Mouse (Mus musculus): ENCODE data around the gene Hist4h4. TPM values are rescaled to one million over a fixed set of nuclear protein-coding genes. Genes with fewer than 3 reads are reported as not detected.

The Hist4h4 gene
- total and polyA plus RNA-seq, 3 experiments, result 0.16 to 78.2 (median 3.6) TPM

DNA sequence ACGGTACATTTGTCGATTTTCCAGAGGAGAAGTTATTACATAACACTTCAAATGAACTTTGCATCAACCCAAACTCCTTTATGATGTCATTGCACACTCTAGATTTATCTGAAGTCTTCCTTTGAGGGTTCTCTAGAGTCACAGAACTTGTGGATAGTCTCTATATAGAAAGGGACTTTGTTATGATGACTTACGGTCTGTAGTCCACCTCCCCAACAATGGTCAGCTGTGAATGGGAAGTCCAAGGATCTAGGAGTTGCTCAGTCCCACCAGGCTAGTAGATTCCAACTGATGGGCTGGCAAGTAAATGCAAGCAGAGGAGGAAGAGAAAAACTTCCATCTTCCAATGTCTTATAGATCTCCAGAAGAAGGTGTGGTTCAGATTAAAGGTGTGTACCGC lies 24.5 kb upstream of the Hist4h4 start:
- TF ChIP-seq ELF1 (IDR thresholded peaks at IDR 0.05; ENCODE audit: low read depth, low read length), result no peak
- TF ChIP-seq ZC3H11A (IDR thresholded peaks at IDR 0.05; ENCODE audit: low read depth, low read length), result no peak
- no peak for TF ChIP-seq ZKSCAN1 (IDR thresholded peaks at IDR 0.05; ENCODE audit: borderline replicate concordance, low read depth, low read length)
- no peak; the same call in 1 of the 2 replicates for TF ChIP-seq POLR2AphosphoS2 (IDR thresholded peaks at IDR 0.05; ENCODE audit: low read depth, low read length)
- TF ChIP-seq KAT2A (IDR thresholded peaks at IDR 0.05; ENCODE audit: insufficient replicate concordance, low read length), result no peak

DNA sequence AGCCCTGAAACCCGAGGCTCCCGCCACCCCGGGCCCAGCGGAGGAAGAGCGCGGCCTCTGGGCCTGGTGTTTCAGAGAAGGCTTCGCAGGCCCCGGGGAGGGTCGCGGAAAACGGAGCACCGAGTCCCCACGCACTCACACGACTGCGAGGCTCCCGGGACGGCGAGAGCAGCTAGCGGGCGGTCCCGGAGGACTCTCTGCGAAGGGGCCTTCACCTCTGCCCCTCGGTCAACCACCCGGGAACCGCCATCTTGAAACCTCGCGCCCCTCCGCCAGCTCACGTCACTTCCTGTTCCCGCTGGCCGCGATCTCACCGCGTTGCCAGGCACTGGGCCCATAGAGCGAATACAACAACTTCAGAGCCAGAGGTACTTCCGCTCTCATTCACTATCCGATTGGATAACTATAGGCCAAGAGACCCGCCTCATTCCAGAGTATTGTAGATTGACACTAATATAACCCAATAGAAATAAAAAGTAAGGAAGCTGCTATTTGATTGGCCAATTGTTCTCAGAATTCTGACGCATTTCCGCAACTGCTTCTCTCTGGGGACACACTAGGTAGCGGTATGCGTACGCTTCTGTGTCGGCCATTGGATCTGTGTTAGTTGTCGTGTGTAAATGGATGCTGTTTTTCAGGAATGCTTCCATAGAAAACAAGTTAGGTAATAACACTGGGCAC lies 23.8 kb upstream of the Hist4h4 start, which contains the start of gene Wbp11:
Gene Wbp11, minus strand, starts transcription at position 353 of the 681 bp plus-strand sequence.
- H3K4me2 ChIP-seq (ENCODE audit: insufficient read depth, low read depth, poor library complexity, severe bottlenecking), result peak within 1 kb of the TSS; percentile 100
- H3K9me3 ChIP-seq (replicated peaks; ENCODE audit: low read length), result no peaks in the 10 kb centered on the region
- in situ Hi-C loops (cut with MboI; ENCODE audit: low pct_ligation_motif_present, low pct_unique_long_range_greater_than_20kb, low sequenced_read_pairs), result no loop called here
- no peak; the same call in 1 of the 2 replicates for TF ChIP-seq GABPA (IDR thresholded peaks at IDR 0.05; ENCODE audit: insufficient replicate concordance, low read depth, low read length)
- TF ChIP-seq SIN3A (IDR thresholded peaks at IDR 0.05; ENCODE audit: low read length), result peak; percentile 91
- TF ChIP-seq ZNF384 (IDR thresholded peaks at IDR 0.05; ENCODE audit: low read depth, low read length), result no peak
- peak; percentile 89 for TF ChIP-seq POLR2A (IDR thresholded peaks at IDR 0.05; ENCODE audit: low read depth, low read length)
- no peak for TF ChIP-seq CTCF (conservative IDR thresholded peaks at IDR 0.05 in 1 of 2, IDR thresholded peaks at IDR 0.05 in 1 of 2; ENCODE audit: low read depth in 2 of 2, low read length in 2 of 2)
- 0 out of 2 replicates have a peak, but pooled peaks have one; percentile 41 for TF ChIP-seq JUN (IDR thresholded peaks at IDR 0.05; ENCODE audit: insufficient read depth, low read depth, low read length)
- peak; percentile 96 for TF ChIP-seq POLR2AphosphoS2 (IDR thresholded peaks at IDR 0.05; ENCODE audit: low read depth, low read length)
- TF ChIP-seq IRF4 (IDR thresholded peaks at IDR 0.05; ENCODE audit: low read depth, low read length), result peak; percentile 67; the same call in 1 of the 2 replicates
- peak; percentile 76; the same call in 1 of the 2 replicates for TF ChIP-seq MAZ (IDR thresholded peaks at IDR 0.05; ENCODE audit: low read depth, low read length)
- TF ChIP-seq ELF1 (IDR thresholded peaks at IDR 0.05; ENCODE audit: low read depth, low read length), result peak; percentile 89
- no peak for TF ChIP-seq PAX5 (IDR thresholded peaks at IDR 0.05; ENCODE audit: low read length)
- peak; percentile 91 for TF ChIP-seq HCFC1 (IDR thresholded peaks at IDR 0.05; ENCODE audit: low read depth, low read length)
- TF ChIP-seq UBTF (IDR thresholded peaks at IDR 0.05; ENCODE audit: low read depth, low read length), result peak; percentile 64; the same call in 1 of the 2 replicates
- TF ChIP-seq TCF12 (IDR thresholded peaks at IDR 0.05; ENCODE audit: low read depth, low read length), result peak; percentile 92
- TF ChIP-seq MAFK (IDR thresholded peaks at IDR 0.05; ENCODE audit: insufficient replicate concordance, low read length), result no peak
- no peak for TF ChIP-seq ZKSCAN1 (IDR thresholded peaks at IDR 0.05; ENCODE audit: borderline replicate concordance, low read depth, low read length)
- peak; percentile 93 for TF ChIP-seq KAT2A (IDR thresholded peaks at IDR 0.05; ENCODE audit: insufficient replicate concordance, low read length)
- peak; percentile 95 for TF ChIP-seq TBP (conservative IDR thresholded peaks at IDR 0.05; ENCODE audit: low read depth, low read length)
- TF ChIP-seq JUND (conservative IDR thresholded peaks at IDR 0.05; ENCODE audit: low read depth, low read length), result 0 out of 2 replicates have a peak, but pooled peaks have one; percentile 73
- TF ChIP-seq EP300 (IDR thresholded peaks at IDR 0.05; ENCODE audit: low read length), result no peak
- peak; percentile 91 for TF ChIP-seq ZMIZ1 (IDR thresholded peaks at IDR 0.05; ENCODE audit: low read depth, low read length)
- TF ChIP-seq MYC (IDR thresholded peaks at IDR 0.05; ENCODE audit: low read depth, low read length), result peak; percentile 90; the same call in 1 of the 2 replicates
- TF ChIP-seq NRF1 (IDR thresholded peaks at IDR 0.05; ENCODE audit: low read depth, low read length), result peak; percentile 58
- no peak for TF ChIP-seq BHLHE40 (IDR thresholded peaks at IDR 0.05; ENCODE audit: low read depth, low read length)
- TF ChIP-seq NELFE (IDR thresholded peaks at IDR 0.05; ENCODE audit: low read depth, low read length), result peak; percentile 92
- no peak; the same call in 1 of the 2 replicates for TF ChIP-seq RAD21 (IDR thresholded peaks at IDR 0.05; ENCODE audit: low read depth, low read length)
- peak; percentile 86 for TF ChIP-seq MAX (IDR thresholded peaks at IDR 0.05; ENCODE audit: low read length)
- TF ChIP-seq ETS1 (conservative IDR thresholded peaks at IDR 0.05; ENCODE audit: low read depth, low read length), result peak; percentile 54; the same call in 1 of the 2 replicates
- 0 out of 2 replicates have a peak, but pooled peaks have one; percentile 16 for TF ChIP-seq MEF2A (IDR thresholded peaks at IDR 0.05; ENCODE audit: borderline replicate concordance, low read depth, low read length)

More for the DNA sequence above, 24.5 kb upstream of the Hist4h4 start:
- dilution Hi-C loops (cut with MboI; ENCODE audit: extremely low pct_ligation_motif_present, extremely low pct_unique_long_range_greater_than_20kb, low sequenced_read_pairs) (no loop called here), in situ Hi-C loops (cut with MboI; ENCODE audit: low pct_ligation_motif_present, low pct_unique_long_range_greater_than_20kb, low sequenced_read_pairs) (no loop called here)
- Histone ChIP-seq H3K79me2 (replicated peaks; ENCODE audit: control insufficient read depth, extremely low read depth, insufficient read depth, poor library complexity, severe bottlenecking) (peaks cover 53% of the 10 kb centered on the region), H3K27ac (ENCODE audit: insufficient read depth, low read depth) (peak overlapping the region; percentile 58; the same call in 1 of the 2 replicates), H3K9ac (ENCODE audit: insufficient read depth, low read depth) (peak overlapping the region; percentile 98), H3K4me2 (ENCODE audit: insufficient read depth, low read depth, poor library complexity, severe bottlenecking) (peak overlapping the region; percentile 100), H3K4me3 (replicated peaks in 1 of 3; ENCODE audit: low read depth in 2 of 3, low read length in 2 of 3, poor library complexity in 1 of 3) (peak overlapping the region; percentile 65 to 86 (median 84)), H3K4me1 (ENCODE audit: control insufficient read depth in 1 of 2, insufficient read depth in 2 of 2) (peaks cover 5 to 45% of the 10 kb centered on the region in 2 experiments), H3K27me3 (replicated peaks) (no peaks in the 10 kb centered on the region), H3K9me3 (replicated peaks; ENCODE audit: low read length) (no peaks in the 10 kb centered on the region), H3K36me3 (replicated peaks in 1 of 2; ENCODE audit: control insufficient read depth in 1 of 2, insufficient read depth in 1 of 2, low read length in 1 of 2) (peaks cover 11 to 23% of the 10 kb centered on the region in 2 experiments)
- no peak for DNase-seq (ENCODE audit: extremely low read depth)

More for the DNA sequence above, 23.8 kb upstream of the Hist4h4 start, which contains the start of gene Wbp11:
- peak within 1 kb of the TSS; percentile 84 to 93 (median 91) for H3K4me3 ChIP-seq (replicated peaks in 1 of 3; ENCODE audit: low read depth in 2 of 3, low read length in 2 of 3, poor library complexity in 1 of 3)
- peaks cover 3 to 39% of the 10 kb centered on the region in 2 experiments; a peak in 3 of 4 replicates for H3K4me1 ChIP-seq (ENCODE audit: control insufficient read depth in 1 of 2, insufficient read depth in 2 of 2)
- peak; percentile 98 for DNase-seq (ENCODE audit: extremely low read depth)
- peaks cover 49% of the 10 kb centered on the region for H3K79me2 ChIP-seq (replicated peaks; ENCODE audit: control insufficient read depth, extremely low read depth, insufficient read depth, poor library complexity, severe bottlenecking)
- H3K9ac ChIP-seq (ENCODE audit: insufficient read depth, low read depth), result peak within 1 kb of the TSS; percentile 98
- H3K36me3 ChIP-seq (replicated peaks in 1 of 2; ENCODE audit: control insufficient read depth in 1 of 2, insufficient read depth in 1 of 2, low read length in 1 of 2), result peaks cover 13 to 23% of the 10 kb centered on the region in 2 experiments
- dilution Hi-C loops (cut with MboI; ENCODE audit: extremely low pct_ligation_motif_present, extremely low pct_unique_long_range_greater_than_20kb, low sequenced_read_pairs), result no loop called here
- no peaks in the 10 kb centered on the region for H3K27me3 ChIP-seq (replicated peaks)
- H3K27ac ChIP-seq (ENCODE audit: insufficient read depth, low read depth), result peak within 1 kb of the TSS; percentile 58
